Mouse (Mus musculus): ENCODE data around the gene Atp2b1.

- TF ChIP-seq CHD2 (IDR thresholded peaks at IDR 0.05; ENCODE audit: low read depth, low read length) = no peak
- TF ChIP-seq ZNF384 (IDR thresholded peaks at IDR 0.05; ENCODE audit: low read depth, low read length) = no peak
- TF ChIP-seq ZC3H11A (IDR thresholded peaks at IDR 0.05; ENCODE audit: borderline replicate concordance, low read depth, low read length) = no peak
These were observed 113.3 kb downstream of the Atp2b1 start for GRCm38 (mm10) chr10:99027462-99027861.

Measured in ES-E14 (cell line).